Mouse (Mus musculus) spleen, adult 2 months (tissue): Measurements from ENCODE around the gene Tnfsf13b. TPM values are rescaled to one million over a fixed set of nuclear protein-coding genes. Genes with fewer than 3 reads are reported as not detected.

Source experiments
- DNase-seq, 2 experiments: peaks; one replicate each; pipeline versions ENCODE4 v3.0.0 to v3.0.0-alpha.2; 2012 to 2021; ENCODE audit warnings: low spot score in 2 of 2, low read depth in 1 of 2
- H3K27ac ChIP-seq: fragments of 200-500 bp; 2 replicates; pipeline ENCODE4 v1.5.1; 2012; ENCODE audit warnings: low read length, inconsistent platforms; ENCODE audit not compliant: insufficient read depth
- H3K27me3 ChIP-seq: fragments of 200-500 bp; 2 replicates; pipeline ENCODE4 v1.6.1; 2012; ENCODE audit warnings: mild to moderate bottlenecking, moderate library complexity, low read length, inconsistent platforms; ENCODE audit not compliant: control insufficient read depth, insufficient read depth
- H3K36me3 ChIP-seq: fragments of 200-500 bp; 2 replicates; pipeline ENCODE4 v1.6.1; 2012; ENCODE audit warnings: mild to moderate bottlenecking, low read length, inconsistent platforms; ENCODE audit not compliant: control insufficient read depth, insufficient read depth
- H3K4me1 ChIP-seq: fragments of 200-500 bp; 2 replicates; pipeline ENCODE4 v1.6.1; 2011; ENCODE audit warnings: inconsistent platforms; ENCODE audit not compliant: control insufficient read depth, insufficient read depth, insufficient read length
- H3K4me3 ChIP-seq: fragments of 200-500 bp; 2 replicates; pipeline ENCODE4 v1.5.1; 2011; ENCODE audit warnings: mild to moderate bottlenecking, inconsistent platforms; ENCODE audit not compliant: insufficient read depth, insufficient read length; ENCODE audit errors: extremely low read depth
- CTCF ChIP-seq: fragments of 200-500 bp; IDR thresholded peaks from 2 replicates; pipeline ENCODE4 v1.5.1; 2011; ENCODE audit warnings: mild to moderate bottlenecking, inconsistent platforms; ENCODE audit not compliant: insufficient read depth, insufficient read length, insufficient replicate concordance; ENCODE audit errors: extremely low read depth
- POLR2A ChIP-seq: fragments of 200-500 bp; IDR thresholded peaks from 2 replicates; pipeline ENCODE4 v1.6.1; 2011; ENCODE audit warnings: low read depth, low read length, inconsistent platforms
- WGBS: fragments of 180-500 bp; shearing (Covaris S2); methylation state at CpG from one replicate; pipeline ENCODE4 v1.1.7; 2018; 5-methylcytosine and 5-hydroxymethylcytosine counted together
- polyA plus RNA-seq: library from polyadenylated mRNA; depleted of rRNA; stranded (reverse); fragments of >200 nt; gene quantifications from 2 replicates; pipeline ENCODE4 v1.2.3, GENCODE M21; 2012

The Tnfsf13b gene
- polyA plus RNA-seq, 1 experiment: 6.6 TPM

DNA sequence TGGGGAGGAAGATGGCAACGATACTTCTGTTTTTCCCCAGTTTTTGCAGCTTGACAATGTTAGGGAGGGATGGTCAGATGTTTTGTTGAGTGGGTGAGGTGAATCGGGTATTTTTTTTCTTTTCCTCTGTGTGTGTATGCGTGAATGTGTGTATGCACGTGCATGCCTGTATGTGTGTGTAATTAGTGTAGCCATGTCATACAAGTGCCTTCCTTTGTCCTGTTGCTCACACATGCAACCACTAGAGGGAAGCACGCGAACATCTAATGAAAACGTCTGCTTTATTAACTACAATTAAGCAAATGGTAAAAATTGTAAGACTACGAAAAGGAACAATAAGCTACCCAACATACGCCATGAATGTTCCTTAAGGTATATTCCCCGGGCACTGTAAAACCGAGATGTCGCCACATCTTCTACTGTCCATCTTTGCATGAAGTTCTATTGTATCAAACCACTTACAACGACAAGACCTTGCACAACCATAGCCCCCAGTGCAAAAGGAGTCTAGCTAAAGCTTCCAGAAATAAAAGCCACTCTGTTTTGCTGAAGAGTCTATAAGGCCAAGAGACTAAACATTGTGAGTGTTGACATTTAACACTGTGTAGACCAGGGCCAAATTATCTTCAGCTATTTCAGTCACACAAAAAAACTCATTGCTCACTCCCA lies 37.7 kb downstream of the Tnfsf13b start:
- H3K4me1 ChIP-seq: no peaks in the 10 kb centered on the region
- no peak for TF ChIP-seq CTCF
- no peak for TF ChIP-seq POLR2A
- H3K27ac ChIP-seq: no peak overlapping the region
- no peak overlapping the region for H3K4me3 ChIP-seq
- H3K36me3 ChIP-seq: no peaks in the 10 kb centered on the region
- DNase-seq: no peak
- H3K27me3 ChIP-seq: no peaks in the 10 kb centered on the region
- 59% methylated on average over 13 of the region's 13 CpGs for WGBS

DNA sequence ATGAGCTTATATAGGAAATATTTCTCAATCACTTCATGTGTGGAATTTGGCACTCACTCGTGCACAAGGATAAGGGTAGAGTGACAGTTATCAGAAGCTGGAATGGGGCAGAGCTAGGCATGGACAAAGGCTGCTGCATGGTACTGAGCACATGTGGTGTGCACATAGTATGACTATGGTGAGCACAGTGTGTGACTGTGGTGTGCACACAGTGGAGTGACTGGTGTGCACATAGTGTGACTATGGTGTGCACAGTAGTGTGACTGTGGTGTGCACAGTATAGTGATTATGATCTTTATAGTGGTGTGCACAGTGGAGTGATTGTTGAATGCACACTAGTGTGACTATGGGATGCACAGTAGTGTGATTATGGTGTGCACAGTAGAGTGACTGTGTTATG lies 39.5 kb downstream of the Tnfsf13b start:
- TF ChIP-seq CTCF (no peak), POLR2A (no peak)
- Histone ChIP-seq H3K4me1 (no peaks in the 10 kb centered on the region), H3K4me3 (no peak overlapping the region), H3K27me3 (no peaks in the 10 kb centered on the region), H3K27ac (no peak overlapping the region), H3K36me3 (no peaks in the 10 kb centered on the region)
- DNase-seq: no peak
- WGBS: 73% methylated on average over 1 of the region's 1 CpGs

DNA sequence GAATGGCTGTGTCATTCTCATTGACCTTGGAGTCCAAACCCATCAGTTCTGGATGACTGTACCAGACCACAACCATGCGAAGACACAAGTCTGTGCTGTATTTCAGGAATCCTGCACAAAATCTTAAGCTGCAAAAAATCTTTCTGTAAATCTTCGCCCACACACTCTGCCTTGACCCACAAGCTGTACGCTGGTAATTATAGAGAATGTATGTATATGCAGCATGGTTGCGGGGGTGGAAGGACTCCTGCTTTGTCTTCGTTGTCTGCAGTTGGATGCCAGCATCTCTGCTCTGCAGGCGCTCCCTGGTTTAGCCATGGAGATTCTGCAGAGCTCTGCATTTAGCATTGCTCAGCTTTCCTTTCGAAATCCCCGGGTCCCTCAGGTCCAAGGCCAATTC lies 42.9 kb downstream of the Tnfsf13b start:
- Histone ChIP-seq H3K4me1 (no peaks in the 10 kb centered on the region), H3K27me3 (no peaks in the 10 kb centered on the region), H3K4me3 (no peak overlapping the region), H3K27ac (no peak overlapping the region), H3K36me3 (no peaks in the 10 kb centered on the region)
- no peak for DNase-seq
- no peak for TF ChIP-seq POLR2A
- no peak for TF ChIP-seq CTCF
- 79% methylated on average over 8 of the region's 8 CpGs for WGBS

DNA sequence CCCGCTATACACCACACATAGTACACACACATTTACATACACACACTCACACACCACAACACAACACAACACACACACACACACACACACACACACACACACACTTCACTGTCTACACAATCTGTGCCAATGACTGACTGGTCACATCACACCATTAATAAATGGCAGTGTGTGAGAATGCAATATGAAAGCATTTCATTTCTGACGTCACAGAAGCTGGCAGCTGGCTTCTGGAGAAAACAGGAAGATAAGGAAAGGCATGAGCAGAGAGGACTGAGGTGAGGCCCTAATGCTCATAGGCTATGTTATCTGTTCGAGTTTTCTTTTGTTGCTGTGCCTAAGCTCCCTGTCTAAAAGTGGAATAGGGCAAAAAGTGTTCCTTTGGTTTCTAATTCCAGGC lies 45.3 kb downstream of the Tnfsf13b start:
- no peak overlapping the region for H3K27ac ChIP-seq
- H3K4me1 ChIP-seq: no peaks in the 10 kb centered on the region
- DNase-seq: no peak
- no peak for TF ChIP-seq POLR2A
- H3K36me3 ChIP-seq: no peaks in the 10 kb centered on the region
- H3K27me3 ChIP-seq: no peaks in the 10 kb centered on the region
- H3K4me3 ChIP-seq: no peak overlapping the region
- 46% methylated on average over 3 of the region's 3 CpGs for WGBS

DNA sequence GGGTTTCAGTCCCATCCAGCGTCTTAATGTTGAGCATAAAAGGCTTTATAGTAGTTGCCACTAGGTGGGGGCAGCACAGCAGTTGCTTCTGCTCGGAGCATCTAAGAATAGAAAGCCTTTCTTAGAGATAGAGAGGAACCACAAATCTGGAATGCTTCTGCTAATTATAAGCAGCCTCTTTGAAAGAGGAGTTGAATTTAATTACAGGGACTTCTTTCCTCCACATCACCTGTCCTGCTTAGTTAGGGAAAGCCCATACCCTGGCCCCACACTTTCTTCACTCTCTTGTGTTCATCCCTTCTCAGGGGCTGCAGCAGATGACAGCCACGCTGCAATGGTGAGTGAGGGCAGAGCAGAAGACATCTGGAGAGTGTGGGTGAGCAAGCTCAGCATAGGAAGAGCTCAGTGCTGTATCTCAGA lies 47.3 kb downstream of the Tnfsf13b start:
- no peak for DNase-seq
- Histone ChIP-seq H3K36me3 (no peaks in the 10 kb centered on the region), H3K4me1 (no peaks in the 10 kb centered on the region), H3K27me3 (no peaks in the 10 kb centered on the region), H3K4me3 (no peak overlapping the region), H3K27ac (no peak overlapping the region)
- TF ChIP-seq CTCF (no peak), POLR2A (no peak)
- 15% methylated on average over 3 of the region's 3 CpGs for WGBS

DNA sequence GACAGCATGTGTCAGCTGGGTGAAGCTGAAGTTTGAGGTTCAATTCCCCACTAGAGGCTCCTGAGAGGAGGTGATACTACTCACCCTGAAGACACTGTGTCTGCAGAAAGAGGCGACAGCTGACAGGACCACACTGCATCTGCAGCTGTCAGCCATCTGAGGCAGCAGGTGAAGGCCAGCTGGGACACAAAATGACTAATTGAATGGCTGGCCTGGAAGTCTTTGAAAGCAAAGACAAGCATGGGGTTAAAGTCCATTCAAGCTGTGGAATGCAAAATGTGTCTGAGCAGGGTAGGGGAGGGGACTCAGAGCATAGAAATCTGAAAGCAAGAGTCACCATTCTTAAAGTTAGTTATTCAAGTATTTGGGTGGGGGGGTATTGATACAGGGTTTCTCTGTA lies 54.7 kb downstream of the Tnfsf13b start:
- Histone ChIP-seq H3K36me3 (no peaks in the 10 kb centered on the region), H3K27me3 (no peaks in the 10 kb centered on the region), H3K4me1 (no peaks in the 10 kb centered on the region), H3K4me3 (no peak overlapping the region), H3K27ac (no peak overlapping the region)
- 65% methylated on average over 1 of the region's 1 CpGs for WGBS
- TF ChIP-seq POLR2A: no peak
- TF ChIP-seq CTCF: no peak
- no peak for DNase-seq

DNA sequence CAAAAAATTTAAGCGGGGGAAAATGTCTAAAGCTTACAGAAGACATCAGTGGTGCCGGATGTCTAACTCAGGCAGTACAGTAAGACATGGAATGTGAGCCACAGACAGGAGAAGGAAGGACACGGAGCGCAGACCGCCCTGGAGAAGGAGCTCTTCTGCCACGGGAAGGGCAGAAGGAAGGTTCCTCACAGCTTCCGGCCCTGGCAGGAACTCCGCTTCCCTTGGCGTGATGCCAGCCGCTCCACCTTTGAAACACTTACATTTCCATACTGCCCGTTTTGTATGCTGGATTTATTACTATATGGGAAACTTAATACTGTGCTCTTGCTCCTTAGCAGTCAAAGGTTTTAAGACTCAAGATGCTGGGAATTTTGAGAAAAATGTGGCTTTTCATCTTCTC lies 60.6 kb downstream of the Tnfsf13b start:
- Histone ChIP-seq H3K36me3 (no peaks in the 10 kb centered on the region), H3K4me1 (no peaks in the 10 kb centered on the region), H3K27ac (no peak overlapping the region), H3K4me3 (no peak overlapping the region), H3K27me3 (no peaks in the 10 kb centered on the region)
- 78% methylated on average over 11 of the region's 11 CpGs for WGBS
- TF ChIP-seq POLR2A (no peak), CTCF (no peak)
- DNase-seq: no peak
